In genomic region chr11:108637780-108638179, GRCm38 (mm10) we compare ENCODE assay signal across 27 mouse cellular contexts.
"Had no signal": no experiment of that assay in that cellular context is flagged by ENCODE, and none has a peak within 500 bp of the region (broad histone marks: within the 10 kb centered on the region; RNA-seq: fewer than 3 reads in every experiment).

No protein-coding gene starts in this region.

- H3K4me3 ChIP-seq: gastrocnemius, adult 2 months; heart, embryonic 10.5 days; heart, embryonic 12.5 days; hindbrain, embryonic 10.5 days; hindbrain, embryonic 12.5 days; intestine, embryonic 15.5 days; kidney, embryonic 15.5 days; limb, embryonic 13.5 days; limb, embryonic 15.5 days; liver, embryonic 12.5 days had no signal

- H3K4me2 ChIP-seq: heart, embryonic 12.5 days; hindbrain, embryonic 12.5 days; hindbrain, embryonic 14.5 days; intestine, embryonic 15.5 days; kidney, embryonic 15.5 days; limb, embryonic 13.5 days; limb, embryonic 15.5 days; liver, embryonic 12.5 days had no signal

- H3K9me3 ChIP-seq: heart, embryonic 10.5 days; heart, embryonic 12.5 days; hindbrain, embryonic 10.5 days; hindbrain, embryonic 12.5 days; intestine, embryonic 15.5 days; kidney, embryonic 15.5 days; limb, embryonic 13.5 days; limb, embryonic 15.5 days; liver, embryonic 12.5 days had no signal

- H3K4me1 ChIP-seq: heart, embryonic 10.5 days; heart, embryonic 12.5 days; hindbrain, embryonic 10.5 days; hindbrain, embryonic 12.5 days; intestine, embryonic 15.5 days; kidney, embryonic 15.5 days; limb, embryonic 13.5 days; limb, embryonic 15.5 days; liver, embryonic 12.5 days had no signal

- DNase-seq: gastrocnemius, adult 2 months; gastrocnemius, postnatal 10 days; gastrocnemius, postnatal 25 days; heart, adult 18-20 months; heart, postnatal 14 days; heart, postnatal 36 days; kidney, adult 18-20 months; kidney, adult 8-10 months; kidney, postnatal 14 days; kidney, postnatal 36 days; layer of hippocampus, adult 9-11 months; layer of hippocampus, postnatal 36 days; left cerebral cortex, postnatal 4 days had no signal

- H3K9ac ChIP-seq: heart, embryonic 12.5 days; hindbrain, embryonic 12.5 days; hindbrain, embryonic 14.5 days; intestine, embryonic 15.5 days; kidney, embryonic 15.5 days; limb, embryonic 13.5 days; limb, embryonic 15.5 days; liver, embryonic 12.5 days had no signal

- H3K27ac ChIP-seq: gastrocnemius, adult 2 months; heart, embryonic 10.5 days; hindbrain, embryonic 10.5 days; hindbrain, embryonic 12.5 days; hindbrain, embryonic 14.5 days; intestine, embryonic 15.5 days; kidney, embryonic 15.5 days; kidney, postnatal 0 days; limb, embryonic 13.5 days; limb, embryonic 15.5 days; liver, embryonic 12.5 days had no signal

- H3K27me3 ChIP-seq: heart, embryonic 12.5 days; hindbrain, embryonic 12.5 days; intestine, embryonic 15.5 days; kidney, embryonic 15.5 days; limb, embryonic 13.5 days; limb, embryonic 15.5 days; liver, embryonic 12.5 days had no signal

- H3K36me3 ChIP-seq: heart, embryonic 10.5 days; heart, embryonic 12.5 days; hindbrain, embryonic 10.5 days; hindbrain, embryonic 12.5 days; intestine, embryonic 15.5 days; kidney, embryonic 15.5 days; limb, embryonic 13.5 days; limb, embryonic 15.5 days; liver, embryonic 12.5 days had no signal

- ATAC-seq: hindbrain, embryonic 16.5 days; inflammation-experienced regulatory T-cells, adult 6 months; intestine, embryonic 15.5 days; intestine, postnatal 0 days; liver, embryonic 12.5 days had no signal
